Mouse (Mus musculus) small intestine, adult 2 months (tissue): ENCODE data around the gene AC109138.7. TPM values are rescaled to one million over a fixed set of nuclear protein-coding genes. Genes with fewer than 3 reads are reported as not detected.

Experiments used
- H3K27ac ChIP-seq: fragments of 200-500 bp; 2 replicates; pipeline ENCODE4 v1.5.1; 2012; ENCODE audit warnings: low read depth, low read length, control low read depth, inconsistent platforms; ENCODE audit not compliant: insufficient read depth
- H3K27me3 ChIP-seq: fragments of 200-500 bp; 2 replicates; pipeline ENCODE4 v1.6.1; 2012; ENCODE audit warnings: mild to moderate bottlenecking, moderate library complexity, low read length, inconsistent platforms; ENCODE audit not compliant: control insufficient read depth, insufficient read depth
- H3K36me3 ChIP-seq: fragments of 200-500 bp; 2 replicates; pipeline ENCODE4 v1.6.1; 2012; ENCODE audit warnings: mild to moderate bottlenecking, low read length, control low read depth, inconsistent platforms; ENCODE audit not compliant: control insufficient read depth, insufficient read depth
- H3K4me1 ChIP-seq: fragments of 200-500 bp; 2 replicates; pipeline ENCODE4 v1.6.1; 2012; ENCODE audit warnings: low read length, inconsistent platforms, mixed read lengths; ENCODE audit not compliant: control insufficient read depth, insufficient read depth, insufficient read length
- H3K4me3 ChIP-seq: fragments of 200-500 bp; 2 replicates; pipeline ENCODE4 v1.5.1; 2012; ENCODE audit warnings: low read depth, mild to moderate bottlenecking, control low read depth, inconsistent platforms, low read length, moderate library complexity
- CTCF ChIP-seq: fragments of 200-500 bp; IDR thresholded peaks from 2 replicates; pipeline ENCODE4 v1.5.1; 2012; ENCODE audit warnings: low read depth, mild to moderate bottlenecking, control low read depth, inconsistent platforms, low read length, moderate library complexity, mixed read lengths; ENCODE audit not compliant: insufficient replicate concordance, insufficient read length; ENCODE audit errors: extremely low read depth
- POLR2A ChIP-seq: fragments of 200-500 bp; IDR thresholded peaks from 2 replicates; pipeline ENCODE4 v1.6.1; 2012; ENCODE audit warnings: low read depth, mild to moderate bottlenecking, control low read depth, inconsistent platforms, low read length, moderate library complexity
- WGBS: fragments of 180-500 bp; shearing (Covaris S2); methylation state at CpG from one replicate; pipeline ENCODE4 v1.1.7; 2018; 5-methylcytosine and 5-hydroxymethylcytosine counted together
- polyA plus RNA-seq: library from polyadenylated mRNA; depleted of rRNA; stranded (reverse); fragments of >200 nt; gene quantifications from 2 replicates; pipeline ENCODE4 v1.2.3, GENCODE M21; 2012; rRNA removed

Gene AC109138.7
- polyA plus RNA-seq, 1 experiment: not detected

GRCm38 (mm10) chr19:4264171-4264780 lies 50.1 kb downstream of the AC109138.7 start:
- whole genome bisulfite sequencing: 94% methylated on average over 6 of the region's 6 CpGs
- H3K36me3 ChIP-seq: peaks cover 41% of the 10 kb centered on the region
- H3K27me3 ChIP-seq: no peaks in the 10 kb centered on the region
- H3K4me1 ChIP-seq: peaks cover 18% of the 10 kb centered on the region
- no peak overlapping the region for H3K4me3 ChIP-seq
- H3K27ac ChIP-seq: no peak overlapping the region
- no peak for TF ChIP-seq POLR2A
- no peak for TF ChIP-seq CTCF

GRCm38 (mm10) chr19:4265956-4266355 lies 51.8 kb downstream of the AC109138.7 start:
- Histone ChIP-seq H3K27me3 (no peaks in the 10 kb centered on the region), H3K4me3 (no peak overlapping the region), H3K27ac (no peak overlapping the region), H3K36me3 (peaks cover 41% of the 10 kb centered on the region), H3K4me1 (peaks cover 18% of the 10 kb centered on the region)
- TF ChIP-seq POLR2A (no peak), CTCF (no peak)
- WGBS: 82% methylated on average over 4 of the region's 4 CpGs

DNA sequence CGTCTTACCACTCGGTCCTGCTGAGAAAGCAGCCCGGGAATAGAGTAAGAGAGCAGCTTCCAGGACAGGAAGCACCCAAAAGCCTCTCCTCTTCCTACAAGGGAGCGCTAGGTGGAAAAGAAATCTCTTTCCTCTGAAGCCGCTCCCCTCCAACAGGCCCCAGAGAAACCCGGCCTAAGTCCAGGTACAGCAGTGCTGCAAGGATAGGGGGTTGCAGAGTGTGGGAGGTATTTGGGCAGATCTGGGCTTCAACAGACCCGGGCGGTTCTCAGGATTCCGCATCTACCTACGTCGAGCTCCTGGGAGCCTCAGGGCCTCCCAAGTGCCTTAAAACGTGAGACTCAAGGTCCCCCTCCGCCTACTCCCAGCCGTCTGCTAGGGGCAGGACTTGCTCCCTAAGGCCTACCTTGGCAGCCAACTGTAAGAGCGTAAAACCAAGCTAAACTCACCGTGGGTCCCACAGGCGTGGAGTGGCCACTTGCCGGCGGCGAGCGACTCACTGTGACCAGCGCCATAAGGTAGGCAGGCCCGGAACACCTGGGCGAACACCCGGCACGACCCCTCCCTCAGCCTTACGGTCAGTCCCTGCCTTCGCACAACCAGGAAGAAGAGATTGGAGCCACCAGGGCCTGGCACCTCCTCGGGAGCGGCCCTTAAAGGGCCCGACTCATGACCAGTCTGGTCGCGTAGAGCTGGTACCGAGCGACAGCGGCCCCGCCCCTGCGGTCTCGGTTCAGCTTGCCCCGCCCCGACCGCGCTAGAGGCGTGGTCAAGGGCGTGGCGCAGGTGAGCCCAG lies 54.6 kb downstream of the AC109138.7 start, which contains the start of gene Ssh3:
Gene Ssh3 (minus strand): TSS at position 615 of the 796 bp plus-strand sequence.
- Histone ChIP-seq H3K4me1 (peaks cover 14% of the 10 kb centered on the region), H3K36me3 (peaks cover 27% of the 10 kb centered on the region), H3K27ac (peak within 1 kb of the TSS; percentile 64), H3K4me3 (peak within 1 kb of the TSS; percentile 72), H3K27me3 (no peaks in the 10 kb centered on the region)
- WGBS: 4% methylated on average over 46 of the region's 46 CpGs
- TF ChIP-seq POLR2A (peak; percentile 43; the same call in 1 of the 2 replicates), CTCF (no peak)

- H3K4me3 ChIP-seq: no peak overlapping the region
- TF ChIP-seq POLR2A (no peak), CTCF (no peak)
- WGBS: 87% methylated on average over 6 of the region's 6 CpGs
These were observed 56.0 kb downstream of the AC109138.7 start for GRCm38 (mm10) chr19:4270187-4270586.

GRCm38 (mm10) chr19:4270972-4271371 lies 56.8 kb downstream of the AC109138.7 start:
- 98% methylated on average over 11 of the region's 11 CpGs for WGBS
- H3K27me3 ChIP-seq: no peaks in the 10 kb centered on the region
- no peak overlapping the region for H3K4me3 ChIP-seq
- H3K4me1 ChIP-seq: peaks cover 14% of the 10 kb centered on the region
- H3K27ac ChIP-seq: no peak overlapping the region
- TF ChIP-seq POLR2A: no peak
- TF ChIP-seq CTCF: no peak
- peaks cover 7% of the 10 kb centered on the region; the same call in 1 of the 2 replicates for H3K36me3 ChIP-seq

More at GRCm38 (mm10) chr19:4270187-4270586, 56.0 kb downstream of the AC109138.7 start:
- Histone ChIP-seq H3K27me3 (no peaks in the 10 kb centered on the region), H3K36me3 (peaks cover 13% of the 10 kb centered on the region; the same call in 1 of the 2 replicates), H3K27ac (no peak overlapping the region), H3K4me1 (peaks cover 14% of the 10 kb centered on the region)

GRCm38 (mm10) chr19:4279487-4279886 lies 65.3 kb downstream of the AC109138.7 start:
- Histone ChIP-seq H3K27ac (no peak overlapping the region), H3K27me3 (no peaks in the 10 kb centered on the region), H3K36me3 (no peaks in the 10 kb centered on the region), H3K4me3 (no peak overlapping the region), H3K4me1 (peaks cover 3% of the 10 kb centered on the region)
- TF ChIP-seq POLR2A: no peak
- TF ChIP-seq CTCF: no peak; the same call in 1 of the 2 replicates
- WGBS: 100% methylated on average over 1 of the region's 1 CpGs

DNA sequence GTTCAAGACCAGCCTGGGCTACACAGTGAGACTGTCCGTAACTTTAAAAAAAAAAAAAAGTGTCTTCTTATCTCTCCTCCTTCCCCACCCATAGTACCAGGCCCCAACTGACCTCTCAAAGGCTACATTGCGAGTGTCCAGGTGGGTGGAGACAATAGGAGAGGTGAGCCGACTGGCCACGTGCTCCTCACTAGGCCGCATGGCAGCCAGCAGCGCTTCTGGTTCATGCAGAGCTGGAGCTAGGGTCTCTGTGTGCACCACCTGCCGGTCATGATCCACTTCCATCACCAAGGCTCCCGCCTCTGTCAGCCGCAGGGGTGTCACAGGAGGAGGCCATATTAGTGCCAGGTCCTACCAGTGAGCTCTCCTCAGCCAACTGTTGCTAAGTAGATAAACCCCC lies 66.3 kb downstream of the AC109138.7 start:
- H3K36me3 ChIP-seq: 0 out of 2 replicates have a peak, but pooled peaks cover 2% of the 10 kb centered on the region
- 96% methylated on average over 9 of the region's 9 CpGs for WGBS
- no peak for TF ChIP-seq POLR2A
- no peak overlapping the region for H3K27ac ChIP-seq
- H3K4me1 ChIP-seq: peaks cover 3% of the 10 kb centered on the region
- H3K4me3 ChIP-seq: no peak overlapping the region
- no peaks in the 10 kb centered on the region for H3K27me3 ChIP-seq

Other genes with a start within 250 kb of the AC109138.7 start
- gene Aldh3b2, start 242.0 kb upstream of the AC109138.7 start, polyA plus RNA-seq: 0.55 and 1.5 TPM in 2 replicates
- gene Acy3, start 227.8 kb upstream of the AC109138.7 start, polyA plus RNA-seq: 99.4 and 147 TPM in 2 replicates
- 0.10 TPM in 1 of 2 replicates, not detected in the other for gene Tbx10, start 221.6 kb upstream of the AC109138.7 start, polyA plus RNA-seq
- gene Nudt8, start 213.8 kb upstream of the AC109138.7 start, polyA plus RNA-seq: 30.6 and 33.7 TPM in 2 replicates
- 0.77 and 0.90 TPM in 2 replicates for gene Gm49405, start 213.7 kb upstream of the AC109138.7 start, polyA plus RNA-seq
- 5.1 and 8.2 TPM in 2 replicates for gene Doc2g, start 211.0 kb upstream of the AC109138.7 start, polyA plus RNA-seq
- 92.8 and 170 TPM in 2 replicates for gene Ndufv1, start 201.6 kb upstream of the AC109138.7 start, polyA plus RNA-seq
- gene Gstp1, start 176.4 kb upstream of the AC109138.7 start, polyA plus RNA-seq: 798 and 1,214 TPM in 2 replicates
- gene Gstp2, start 168.3 kb upstream of the AC109138.7 start, polyA plus RNA-seq: 231 and 289 TPM in 2 replicates
- 11.8 and 15.0 TPM in 2 replicates for gene Gstp3, start 154.8 kb upstream of the AC109138.7 start, polyA plus RNA-seq
- 24.8 TPM in 1 of 2 replicates, not detected in the other for gene Cabp2, start 132.8 kb upstream of the AC109138.7 start, polyA plus RNA-seq
- gene Cdk2ap2, start 117.2 kb upstream of the AC109138.7 start, polyA plus RNA-seq: 186 and 366 TPM in 2 replicates
- 108 and 197 TPM in 2 replicates for gene Pitpnm1, start 114.4 kb upstream of the AC109138.7 start, polyA plus RNA-seq
- 41.3 and 59.8 TPM in 2 replicates for gene Aip, start 88.5 kb upstream of the AC109138.7 start, polyA plus RNA-seq
- gene Gpr152, start 74.6 kb upstream of the AC109138.7 start, polyA plus RNA-seq: 0.06 TPM in 1 of 2 replicates, not detected in the other
- gene Cabp4, start 70.3 kb upstream of the AC109138.7 start, polyA plus RNA-seq: 0.25 and 0.42 TPM in 2 replicates
- gene Coro1b, start 65.7 kb upstream of the AC109138.7 start, polyA plus RNA-seq: 264 and 493 TPM in 2 replicates
- gene Ptprcap, start 60.8 kb upstream of the AC109138.7 start, polyA plus RNA-seq: 95.3 and 169 TPM in 2 replicates
- gene Rps6kb2, start 51.0 kb upstream of the AC109138.7 start, polyA plus RNA-seq: 37.9 and 42.5 TPM in 2 replicates
- 3.7 and 4.4 TPM in 2 replicates for gene Carns1, start 38.9 kb upstream of the AC109138.7 start, polyA plus RNA-seq
- gene Tbc1d10c, start 23.1 kb upstream of the AC109138.7 start, polyA plus RNA-seq: 15.3 and 21.9 TPM in 2 replicates
- 142 and 258 TPM in 2 replicates for gene Ppp1ca, start 22.3 kb upstream of the AC109138.7 start, polyA plus RNA-seq
- gene Rad9a, start 12.7 kb upstream of the AC109138.7 start, polyA plus RNA-seq: 8.2 and 12.2 TPM in 2 replicates
- 10.1 and 12.4 TPM in 2 replicates for gene Clcf1, start 119 bp upstream of the AC109138.7 start, polyA plus RNA-seq
- 46.4 and 118 TPM in 2 replicates for gene Pold4, start 17.5 kb downstream of the AC109138.7 start, polyA plus RNA-seq
- 72.2 and 105 TPM in 2 replicates for gene Ssh3, start 54.8 kb downstream of the AC109138.7 start, polyA plus RNA-seq
- gene Ankrd13d, start 68.8 kb downstream of the AC109138.7 start, polyA plus RNA-seq: 1.1 and 1.8 TPM in 2 replicates
- gene Grk2, start 91.9 kb downstream of the AC109138.7 start, polyA plus RNA-seq: 64.0 and 128 TPM in 2 replicates
- 37.8 and 100 TPM in 2 replicates for gene Kdm2a, start 183.9 kb downstream of the AC109138.7 start, polyA plus RNA-seq
- gene Rhod, start 225.1 kb downstream of the AC109138.7 start, polyA plus RNA-seq: 56.0 and 168 TPM in 2 replicates